Mouse (Mus musculus) kidney, embryonic 14.5 days (tissue): ENCODE data around the gene Card11. TPM values are rescaled to one million over a fixed set of nuclear protein-coding genes. Genes with fewer than 3 reads are reported as not detected.

Source experiments
- ATAC-seq: fragments of 200-750 bp; cut with Nextera tagmentation; 2 replicates; pipeline ENCODE4 v1.8.0; 2017; ENCODE audit warnings: moderate number of reproducible peaks, mild to moderate bottlenecking, moderate TSS enrichment, moderate library complexity; ENCODE audit not compliant: low FRiP score, low TSS enrichment
- H3K27ac ChIP-seq: fragments of 300-500 bp; sonication (generic); 2 replicates; pipeline ENCODE4 v1.5.1; 2014; ENCODE audit warnings: low read depth, mild to moderate bottlenecking, low read length, moderate library complexity, mixed read lengths
- H3K27me3 ChIP-seq: fragments of 300-500 bp; sonication (generic); 2 replicates; pipeline ENCODE4 v1.6.1; 2014; ENCODE audit warnings: mild to moderate bottlenecking, low read length; ENCODE audit not compliant: control insufficient read depth, insufficient read depth
- H3K36me3 ChIP-seq: fragments of 300-500 bp; sonication (generic); 2 replicates; pipeline ENCODE4 v1.6.1; 2014; ENCODE audit warnings: low read length, mixed read lengths; ENCODE audit not compliant: control insufficient read depth, insufficient read depth
- H3K4me1 ChIP-seq: fragments of 300-500 bp; sonication (generic); 2 replicates; pipeline ENCODE4 v1.6.1; 2014; ENCODE audit warnings: low read length, mixed read lengths; ENCODE audit not compliant: control insufficient read depth, insufficient read depth
- H3K4me2 ChIP-seq: fragments of 300-500 bp; sonication (generic); replicated peaks from 2 replicates; pipeline ENCODE4 v1.6.1; 2014; ENCODE audit warnings: low read depth, mild to moderate bottlenecking, low read length
- H3K4me3 ChIP-seq: fragments of 300-500 bp; sonication (generic); 2 replicates; pipeline ENCODE4 v1.5.1; 2014; ENCODE audit warnings: mild to moderate bottlenecking, low read length
- H3K9ac ChIP-seq: fragments of 300-500 bp; sonication (generic); 2 replicates; pipeline ENCODE4 v1.6.1; 2014; ENCODE audit warnings: low read depth, mild to moderate bottlenecking, low read length, moderate library complexity
- H3K9me3 ChIP-seq: fragments of 300-500 bp; sonication (generic); 2 replicates; pipeline ENCODE4 v1.6.1; 2016; ENCODE audit warnings: low read length; ENCODE audit not compliant: control insufficient read depth
- WGBS: fragments of 180-500 bp; shearing (Covaris S2); extraction: QIAGEN DNeasy Blood & Tissue Kit; methylation state at CpG from one replicate; pipeline ENCODE4 v1.1.7; 2014; 5-methylcytosine and 5-hydroxymethylcytosine counted together
- polyA plus RNA-seq: library from polyadenylated mRNA; unstranded; fragments of >200 nt; fragmentation: Nextera tagmentation; extraction: Ambion mirVana; gene quantifications from 2 replicates; pipeline ENCODE4 v1.2.1, GENCODE M21; 2014

Card11 gene
- polyA plus RNA-seq, 1 experiment from 2014 or later: 0.19 TPM

GRCm38 (mm10) chr5:141033001-141033400 lies 32.6 kb upstream of the Card11 start:
- Histone ChIP-seq H3K27ac (no peak overlapping the region), H3K36me3 (no peaks in the 10 kb centered on the region), H3K4me3 (no peak overlapping the region), H3K9me3 (no peaks in the 10 kb centered on the region), H3K9ac (no peak overlapping the region), H3K27me3 (no peaks in the 10 kb centered on the region), H3K4me1 (no peaks in the 10 kb centered on the region), H3K4me2 (no peak overlapping the region)
- WGBS: 81% methylated on average over 1 of the region's 1 CpGs
- ATAC-seq: no peak

GRCm38 (mm10) chr5:141029364-141029763 lies 29.0 kb upstream of the Card11 start:
- H3K9ac ChIP-seq: no peak overlapping the region
- no peaks in the 10 kb centered on the region for H3K4me1 ChIP-seq
- no peak overlapping the region for H3K4me2 ChIP-seq
- no peaks in the 10 kb centered on the region for H3K27me3 ChIP-seq
- 86% methylated on average over 2 of the region's 2 CpGs for WGBS
- no peaks in the 10 kb centered on the region for H3K9me3 ChIP-seq
- no peak for ATAC-seq
- no peak overlapping the region for H3K4me3 ChIP-seq
- no peak overlapping the region for H3K27ac ChIP-seq
- H3K36me3 ChIP-seq: no peaks in the 10 kb centered on the region

- 89% methylated on average over 3 of the region's 3 CpGs for WGBS
- Histone ChIP-seq H3K36me3 (no peaks in the 10 kb centered on the region), H3K27me3 (no peaks in the 10 kb centered on the region), H3K9ac (no peak overlapping the region), H3K4me1 (no peaks in the 10 kb centered on the region), H3K4me2 (no peak overlapping the region), H3K27ac (no peak overlapping the region), H3K4me3 (no peak overlapping the region), H3K9me3 (peaks cover 18% of the 10 kb centered on the region)
- ATAC-seq: no peak
These were observed 25.3 kb upstream of the Card11 start for GRCm38 (mm10) chr5:141025635-141026034.

- WGBS: 69% methylated on average over 5 of the region's 5 CpGs
- no peak for ATAC-seq
- H3K4me1 ChIP-seq: no peaks in the 10 kb centered on the region
- no peaks in the 10 kb centered on the region for H3K36me3 ChIP-seq
- no peak overlapping the region for H3K4me2 ChIP-seq
- no peak overlapping the region for H3K27ac ChIP-seq
- H3K4me3 ChIP-seq: no peak overlapping the region
- peaks cover 18% of the 10 kb centered on the region for H3K9me3 ChIP-seq
- H3K9ac ChIP-seq: no peak overlapping the region
- H3K27me3 ChIP-seq: no peaks in the 10 kb centered on the region
These were observed 24.1 kb upstream of the Card11 start for GRCm38 (mm10) chr5:141024435-141024834.

GRCm38 (mm10) chr5:141017927-141018700 lies 17.7 kb upstream of the Card11 start:
- WGBS: 65% methylated on average over 2 of the region's 2 CpGs
- Histone ChIP-seq H3K27ac (no peak overlapping the region), H3K4me1 (no peaks in the 10 kb centered on the region; the same call in 1 of the 2 replicates), H3K27me3 (no peaks in the 10 kb centered on the region), H3K4me2 (no peak overlapping the region), H3K9ac (no peak overlapping the region), H3K4me3 (no peak overlapping the region), H3K9me3 (peaks cover 18% of the 10 kb centered on the region), H3K36me3 (no peaks in the 10 kb centered on the region)
- no peak for ATAC-seq

- no peak overlapping the region for H3K4me2 ChIP-seq
- H3K4me3 ChIP-seq: no peak overlapping the region
- WGBS: 83% methylated on average over 1 of the region's 1 CpGs
- H3K36me3 ChIP-seq: no peaks in the 10 kb centered on the region
- H3K27ac ChIP-seq: no peak overlapping the region
- H3K9me3 ChIP-seq: peaks cover under 1% of the 10 kb centered on the region; the same call in 1 of the 2 replicates
- no peak for ATAC-seq
- no peak overlapping the region for H3K9ac ChIP-seq
- H3K4me1 ChIP-seq: no peaks in the 10 kb centered on the region; the same call in 1 of the 2 replicates
- H3K27me3 ChIP-seq: no peaks in the 10 kb centered on the region
These were observed 15.7 kb upstream of the Card11 start for GRCm38 (mm10) chr5:141016082-141016481.

- no peak overlapping the region for H3K4me3 ChIP-seq
- no peak for ATAC-seq
- H3K9ac ChIP-seq: no peak overlapping the region
- H3K36me3 ChIP-seq: no peaks in the 10 kb centered on the region
- H3K4me2 ChIP-seq: no peak overlapping the region
- H3K27me3 ChIP-seq: no peaks in the 10 kb centered on the region
- WGBS: 95% methylated on average over 6 of the region's 6 CpGs
- 0 out of 2 replicates have a peak, but pooled peaks cover 2% of the 10 kb centered on the region for H3K9me3 ChIP-seq
- no peaks in the 10 kb centered on the region; the same call in 1 of the 2 replicates for H3K4me1 ChIP-seq
- H3K27ac ChIP-seq: no peak overlapping the region
These were observed 13.8 kb upstream of the Card11 start for GRCm38 (mm10) chr5:141014216-141014615.

- no peak overlapping the region for H3K9ac ChIP-seq
- no peak overlapping the region for H3K4me2 ChIP-seq
- no peak for ATAC-seq
- no peak overlapping the region for H3K27ac ChIP-seq
- H3K27me3 ChIP-seq: no peaks in the 10 kb centered on the region
- no peaks in the 10 kb centered on the region; the same call in 1 of the 2 replicates for H3K4me1 ChIP-seq
- WGBS: 47% methylated on average over 9 of the region's 9 CpGs
- 0 out of 2 replicates have a peak, but pooled peaks cover 3% of the 10 kb centered on the region for H3K9me3 ChIP-seq
- H3K36me3 ChIP-seq: no peaks in the 10 kb centered on the region
- H3K4me3 ChIP-seq: no peak overlapping the region
These were observed 13.1 kb upstream of the Card11 start for GRCm38 (mm10) chr5:141013465-141013864.

GRCm38 (mm10) chr5:141005491-141005890 lies 5.1 kb upstream of the Card11 start:
- Histone ChIP-seq H3K4me1 (no peaks in the 10 kb centered on the region), H3K27me3 (no peaks in the 10 kb centered on the region), H3K27ac (no peak overlapping the region), H3K4me2 (no peak overlapping the region), H3K4me3 (no peak overlapping the region), H3K9me3 (0 out of 2 replicates have a peak, but pooled peaks cover 3% of the 10 kb centered on the region), H3K36me3 (no peaks in the 10 kb centered on the region), H3K9ac (no peak overlapping the region)
- 75% methylated on average over 5 of the region's 5 CpGs for WGBS
- ATAC-seq: no peak
